Mouse (Mus musculus) spleen, adult 2 months (tissue): ENCODE results near the gene Adprh. TPM values are rescaled to one million over a fixed set of nuclear protein-coding genes. Genes with fewer than 3 reads are reported as not detected.
A peak's percentile ranks its signal among the peaks of the same experiment; 100 is the strongest.

Experiments
- DNase-seq, 2 experiments: peaks; one replicate each; pipeline versions ENCODE4 v3.0.0 to v3.0.0-alpha.2; 2012 to 2021; ENCODE audit warnings: low spot score in 2 of 2, low read depth in 1 of 2
- H3K27ac ChIP-seq: fragments of 200-500 bp; 2 replicates; pipeline ENCODE4 v1.5.1; 2012; ENCODE audit warnings: low read length, inconsistent platforms; ENCODE audit not compliant: insufficient read depth
- H3K27me3 ChIP-seq: fragments of 200-500 bp; 2 replicates; pipeline ENCODE4 v1.6.1; 2012; ENCODE audit warnings: mild to moderate bottlenecking, moderate library complexity, low read length, inconsistent platforms; ENCODE audit not compliant: control insufficient read depth, insufficient read depth
- H3K36me3 ChIP-seq: fragments of 200-500 bp; 2 replicates; pipeline ENCODE4 v1.6.1; 2012; ENCODE audit warnings: mild to moderate bottlenecking, low read length, inconsistent platforms; ENCODE audit not compliant: control insufficient read depth, insufficient read depth
- H3K4me1 ChIP-seq: fragments of 200-500 bp; 2 replicates; pipeline ENCODE4 v1.6.1; 2011; ENCODE audit warnings: inconsistent platforms; ENCODE audit not compliant: control insufficient read depth, insufficient read depth, insufficient read length
- H3K4me3 ChIP-seq: fragments of 200-500 bp; 2 replicates; pipeline ENCODE4 v1.5.1; 2011; ENCODE audit warnings: mild to moderate bottlenecking, inconsistent platforms; ENCODE audit not compliant: insufficient read depth, insufficient read length; ENCODE audit errors: extremely low read depth
- CTCF ChIP-seq: fragments of 200-500 bp; IDR thresholded peaks from 2 replicates; pipeline ENCODE4 v1.5.1; 2011; ENCODE audit warnings: mild to moderate bottlenecking, inconsistent platforms; ENCODE audit not compliant: insufficient read depth, insufficient read length, insufficient replicate concordance; ENCODE audit errors: extremely low read depth
- POLR2A ChIP-seq: fragments of 200-500 bp; IDR thresholded peaks from 2 replicates; pipeline ENCODE4 v1.6.1; 2011; ENCODE audit warnings: low read depth, low read length, inconsistent platforms
- WGBS: fragments of 180-500 bp; shearing (Covaris S2); methylation state at CpG from one replicate; pipeline ENCODE4 v1.1.7; 2018; 5-methylcytosine and 5-hydroxymethylcytosine counted together
- polyA plus RNA-seq: library from polyadenylated mRNA; depleted of rRNA; stranded (reverse); fragments of >200 nt; gene quantifications from 2 replicates; pipeline ENCODE4 v1.2.3, GENCODE M21; 2012

Gene Adprh
- polyA plus RNA-seq, 1 experiment, result 47.4 TPM

- Histone ChIP-seq H3K27me3 (no peaks in the 10 kb centered on the region), H3K27ac (no peak overlapping the region), H3K4me1 (peaks cover 8% of the 10 kb centered on the region; the same call in 1 of the 2 replicates), H3K36me3 (no peaks in the 10 kb centered on the region), H3K4me3 (no peak overlapping the region)
- WGBS, result 82% methylated on average over 13 of the region's 13 CpGs
- no peak for TF ChIP-seq POLR2A
- no peak for TF ChIP-seq CTCF
- DNase-seq, result no peak
These were observed 14.8 kb upstream of the Adprh start for GRCm38 (mm10) chr16:38467091-38467916.

- no peaks in the 10 kb centered on the region for H3K36me3 ChIP-seq
- no peak for DNase-seq
- no peak overlapping the region for H3K4me3 ChIP-seq
- peaks cover 14% of the 10 kb centered on the region; the same call in 1 of the 2 replicates for H3K4me1 ChIP-seq
- TF ChIP-seq CTCF, result no peak
- no peak overlapping the region for H3K27ac ChIP-seq
- H3K27me3 ChIP-seq, result no peaks in the 10 kb centered on the region
- 78% methylated on average over 4 of the region's 4 CpGs for WGBS
These were observed 13.6 kb upstream of the Adprh start for GRCm38 (mm10) chr16:38466089-38466488.

- no peak for DNase-seq
- peaks cover 14% of the 10 kb centered on the region; the same call in 1 of the 2 replicates for H3K4me1 ChIP-seq
These were observed 10.8 kb upstream of the Adprh start for GRCm38 (mm10) chr16:38463305-38463704.

GRCm38 (mm10) chr16:38462161-38462560 lies 9.7 kb upstream of the Adprh start:
- H3K36me3 ChIP-seq, result no peaks in the 10 kb centered on the region
- WGBS, result 41% methylated on average over 7 of the region's 7 CpGs
- DNase-seq, result no peak

More at GRCm38 (mm10) chr16:38463305-38463704, 10.8 kb upstream of the Adprh start:
- 91% methylated on average over 5 of the region's 5 CpGs for WGBS
- TF ChIP-seq POLR2A, result no peak
- no peak for TF ChIP-seq CTCF
- no peak overlapping the region for H3K4me3 ChIP-seq
- H3K27me3 ChIP-seq, result no peaks in the 10 kb centered on the region
- no peaks in the 10 kb centered on the region for H3K36me3 ChIP-seq
- H3K27ac ChIP-seq, result no peak overlapping the region

GRCm38 (mm10) chr16:38461749-38462148 lies 9.2 kb upstream of the Adprh start:
- Histone ChIP-seq H3K27me3 (no peaks in the 10 kb centered on the region), H3K27ac (peak overlapping the region; percentile 37; the same call in 1 of the 2 replicates), H3K36me3 (no peaks in the 10 kb centered on the region), H3K4me3 (0 out of 2 replicates have a peak overlapping the region, but pooled peaks have one; percentile 4), H3K4me1 (peaks cover 19% of the 10 kb centered on the region; the same call in 1 of the 2 replicates)
- WGBS, result 46% methylated on average over 8 of the region's 8 CpGs
- TF ChIP-seq POLR2A (no peak), CTCF (no peak)
- DNase-seq, result no peak

More at GRCm38 (mm10) chr16:38462161-38462560, 9.7 kb upstream of the Adprh start:
- H3K4me3 ChIP-seq, result no peak overlapping the region
- H3K27ac ChIP-seq, result peak overlapping the region; percentile 37; the same call in 1 of the 2 replicates
- peaks cover 15% of the 10 kb centered on the region; the same call in 1 of the 2 replicates for H3K4me1 ChIP-seq
- TF ChIP-seq CTCF (no peak), POLR2A (no peak)
- H3K27me3 ChIP-seq, result no peaks in the 10 kb centered on the region

GRCm38 (mm10) chr16:38459990-38460389 lies 7.5 kb upstream of the Adprh start:
- no peak for DNase-seq
- Histone ChIP-seq H3K4me3 (no peak overlapping the region), H3K27ac (no peak overlapping the region), H3K27me3 (no peaks in the 10 kb centered on the region), H3K36me3 (no peaks in the 10 kb centered on the region), H3K4me1 (peaks cover 19% of the 10 kb centered on the region; the same call in 1 of the 2 replicates)
- no peak for TF ChIP-seq POLR2A
- TF ChIP-seq CTCF, result no peak
- WGBS, result 75% methylated on average over 4 of the region's 4 CpGs
